Mouse (Mus musculus) left cerebral cortex, postnatal 14 days (tissue): ENCODE results near the gene Rere. TPM values are rescaled to one million over a fixed set of nuclear protein-coding genes. Genes with fewer than 3 reads are reported as not detected.
A peak's percentile ranks its signal among the peaks of the same experiment; 100 is the strongest.
"Not testable (repeated sequence)": the region's sequence is repeated elsewhere in the genome, so short reads cannot be mapped to it uniquely, and the experiment has no call there.

ENCODE experiments used
- DNase-seq, 2 experiments: peaks; one replicate each; pipeline ENCODE4 v3.0.0; 2021 to 2022; ENCODE audit warnings: low spot score in 2 of 2, mixed read lengths in 1 of 2
- intact Hi-C: fragments of 180-260 bp; cut with DNase I; formaldehyde crosslinking; loops from one replicate; pipeline ENCODE4 v1.15.1; 2025
- total RNA-seq, 2 experiments: library from RNA; stranded (reverse); gene quantifications; 2 replicates each; pipeline ENCODE4 v1.2.3; 2021

Rere gene
- total RNA-seq, 2 experiments from 2014 or later: 95.6 to 100 TPM

GRCm38 (mm10) chr4:150249731-150250270 lies 31.6 kb upstream of the Rere start:
- no peak for DNase-seq
- intact Hi-C loops: no loop called here

- intact Hi-C loops: no loop called here
- DNase-seq: peak in 1 of 2 experiments; percentile 63
These were observed 30.7 kb upstream of the Rere start for GRCm38 (mm10) chr4:150250549-150251422.

GRCm38 (mm10) chr4:150254416-150254815 lies 27.0 kb upstream of the Rere start:
- intact Hi-C loops: no loop called here
- no peak for DNase-seq

GRCm38 (mm10) chr4:150255181-150255580 lies 26.3 kb upstream of the Rere start:
- no peak for DNase-seq
- intact Hi-C loops: no loop called here

- peak; percentile 74 to 75 for DNase-seq
- intact Hi-C loops: loop anchor here (2.0 kb wide), 1 partner anchor 209 kb away; no protein-coding TSS in a partner anchor
These were observed 23.9 kb upstream of the Rere start for GRCm38 (mm10) chr4:150257252-150258204.

- intact Hi-C loops: no loop called here
- DNase-seq: no peak
These were observed 23.1 kb upstream of the Rere start for GRCm38 (mm10) chr4:150258388-150258787.

- DNase-seq: no peak
- intact Hi-C loops: no loop called here
These were observed 21.9 kb upstream of the Rere start for GRCm38 (mm10) chr4:150259577-150259976.

GRCm38 (mm10) chr4:150260111-150260510 lies 21.3 kb upstream of the Rere start:
- intact Hi-C loops: no loop called here
- no peak for DNase-seq

GRCm38 (mm10) chr4:150260745-150261144 lies 20.7 kb upstream of the Rere start:
- no peak for DNase-seq
- intact Hi-C loops: no loop called here

- no peak for DNase-seq
- intact Hi-C loops: no loop called here
These were observed 19.1 kb upstream of the Rere start for GRCm38 (mm10) chr4:150262301-150262700.

- intact Hi-C loops: no loop called here
- DNase-seq: no peak
These were observed 16.5 kb upstream of the Rere start for GRCm38 (mm10) chr4:150264903-150265302.

- intact Hi-C loops: no loop called here
- DNase-seq: no peak
These were observed 16.0 kb upstream of the Rere start for GRCm38 (mm10) chr4:150265471-150265870.

- intact Hi-C loops: no loop called here
- no peak for DNase-seq
These were observed 14.7 kb upstream of the Rere start for GRCm38 (mm10) chr4:150266655-150267223.

GRCm38 (mm10) chr4:150268674-150269653 lies 12.5 kb upstream of the Rere start:
- DNase-seq: no peak
- intact Hi-C loops: no loop called here

- DNase-seq: no peak
- intact Hi-C loops: no loop called here
These were observed 11.8 kb upstream of the Rere start for GRCm38 (mm10) chr4:150269679-150270078.

- intact Hi-C loops, DNase-seq: not testable (repeated sequence)
These were observed 10.7 kb upstream of the Rere start for GRCm38 (mm10) chr4:150270718-150271117.

- intact Hi-C loops: no loop called here
- DNase-seq: no peak
These were observed 8.7 kb upstream of the Rere start for GRCm38 (mm10) chr4:150272725-150273124.

GRCm38 (mm10) chr4:150275531-150275930 lies 5.9 kb upstream of the Rere start:
- intact Hi-C loops: no loop called here
- no peak for DNase-seq
